Mouse (Mus musculus): Measurements from ENCODE around the gene Lrriq4.
"Not testable (repeated sequence)": the region's sequence is repeated elsewhere in the genome, so short reads cannot be mapped to it uniquely, and the experiment has no call there.

Lrriq4 gene

GRCm38 (mm10) chr3:30687216-30687615, 42.9 kb downstream of the Lrriq4 start:
- no peak for DNase-seq

- no peak for DNase-seq
Measured at GRCm38 (mm10) chr3:30690976-30691375, 46.7 kb downstream of the Lrriq4 start.

- no peak for DNase-seq
Measured at GRCm38 (mm10) chr3:30695661-30696060, 51.4 kb downstream of the Lrriq4 start.

GRCm38 (mm10) chr3:30696346-30696745, 52.0 kb downstream of the Lrriq4 start:
- peak; percentile 67 for DNase-seq

GRCm38 (mm10) chr3:30697891-30698290, 53.6 kb downstream of the Lrriq4 start:
- DNase-seq, result no peak

GRCm38 (mm10) chr3:30699711-30700505, 55.6 kb downstream of the Lrriq4 start, which contains the start of gene Lrrc31:
TSS of gene Lrrc31 (minus strand) at chr3:30699843.
- DNase-seq, result not testable (repeated sequence)

GRCm38 (mm10) chr3:30705977-30706376, 61.7 kb downstream of the Lrriq4 start:
- no peak for DNase-seq

- DNase-seq, result no peak
Measured at GRCm38 (mm10) chr3:30706614-30707276, 62.4 kb downstream of the Lrriq4 start.

- no peak for DNase-seq
Measured at GRCm38 (mm10) chr3:30710191-30710590, 65.9 kb downstream of the Lrriq4 start.

GRCm38 (mm10) chr3:30713334-30713733, 69.0 kb downstream of the Lrriq4 start:
- DNase-seq, result no peak

GRCm38 (mm10) chr3:30718649-30719048, 74.3 kb downstream of the Lrriq4 start:
- no peak for DNase-seq

Measured in lung, postnatal 14 days (tissue).